Mouse (Mus musculus) 3134 (cell line): Measurements from ENCODE around the gene 2410131K14Rik.

Experiments
- DNase-seq: peaks from one replicate; pipeline ENCODE4 v3.0.0-alpha.2; 2011; ENCODE audit warnings: low spot score; ENCODE audit not compliant: insufficient read length; ENCODE audit errors: extremely low read depth

2410131K14Rik gene

DNA sequence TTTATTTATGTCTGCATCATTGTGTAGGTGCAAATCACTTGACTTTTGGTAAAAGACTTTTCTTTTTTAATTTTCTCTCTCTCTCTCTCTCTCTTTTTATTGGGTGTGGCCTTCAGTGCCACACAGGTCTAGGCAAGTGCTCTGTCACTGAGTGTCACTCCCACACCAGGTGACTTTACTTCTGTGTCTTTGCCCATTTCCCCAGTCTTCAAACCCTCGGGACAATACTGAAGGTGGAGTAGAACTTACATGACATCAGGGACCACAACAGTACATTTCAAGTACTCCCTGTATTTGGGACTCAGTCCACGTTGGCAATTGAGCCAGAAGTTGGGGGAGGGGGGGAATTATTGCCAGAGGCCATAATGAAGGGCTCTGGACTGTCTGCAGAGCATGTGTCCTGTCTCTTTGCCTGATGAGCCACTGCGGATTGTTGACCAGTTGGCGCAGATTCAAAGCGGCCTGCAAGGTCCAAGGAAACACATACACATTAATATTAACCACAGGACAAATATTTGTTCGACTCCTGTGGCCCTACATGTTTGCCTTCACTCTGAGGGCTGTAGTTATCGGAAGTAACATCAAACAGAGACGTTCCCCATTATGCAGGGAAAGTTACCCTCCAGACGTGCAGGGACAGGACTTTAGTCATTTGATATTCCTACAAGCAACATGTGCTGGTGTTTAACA lies 57.6 kb downstream of the 2410131K14Rik start:
- DNase-seq, result no peak

GRCm38 (mm10) chr5:118304970-118305618 lies 60.1 kb downstream of the 2410131K14Rik start:
- DNase-seq, result no peak

GRCm38 (mm10) chr5:118310389-118310788 lies 65.4 kb downstream of the 2410131K14Rik start:
- DNase-seq, result no peak

- DNase-seq, result no peak
Measured at GRCm38 (mm10) chr5:118311251-118311650, 66.2 kb downstream of the 2410131K14Rik start.

- DNase-seq, result no peak
Measured at GRCm38 (mm10) chr5:118313766-118314165, 68.7 kb downstream of the 2410131K14Rik start.
